Mouse (Mus musculus) ES-E14 (cell line): ENCODE measurements around the gene Rassf5.

ENCODE experiments used
- CHD2 ChIP-seq: IDR thresholded peaks from 2 replicates; pipeline ENCODE4 v1.6.1; 2014; ENCODE audit warnings: mild to moderate bottlenecking, low read depth, low read length, inconsistent platforms
- HCFC1 ChIP-seq: IDR thresholded peaks from 2 replicates; pipeline ENCODE4 v1.6.1; 2012; ENCODE audit warnings: low read length, inconsistent platforms, borderline replicate concordance; ENCODE audit not compliant: insufficient read depth
- ZC3H11A ChIP-seq: IDR thresholded peaks from 2 replicates; pipeline ENCODE4 v1.6.1; 2012; ENCODE audit warnings: low read depth, mild to moderate bottlenecking, inconsistent platforms, low read length, borderline replicate concordance
- ZNF384 ChIP-seq: IDR thresholded peaks from 2 replicates; pipeline ENCODE4 v1.6.1; 2012; ENCODE audit warnings: low read depth, low read length, inconsistent platforms

GRCm38 (mm10) chr1:131184956-131185660 lies 60.0 kb downstream of the Rassf5 start:
- TF ChIP-seq HCFC1 (no peak), CHD2 (no peak), ZC3H11A (no peak), ZNF384 (no peak)
